ENCODE assay signal across 8 mouse cellular contexts in genomic region chr5:43355026-43355580, GRCm38 (mm10).
A peak's percentile ranks its signal among the peaks of the same experiment; 100 is the strongest.
DNase-seq lines count a peak whose midpoint lies in the region; ATAC-seq and TF ChIP-seq lines count a peak whose summit lies in the region.

No protein-coding gene starts in this region.

- no peak for TF ChIP-seq CTCF in brain, embryonic 14.5 days (IDR thresholded peaks at IDR 0.05; ENCODE audit: borderline replicate concordance, extremely low read depth, insufficient read depth, insufficient read length)

- DNase-seq in CD4-positive, CD25-positive, alpha-beta regulatory T cell, adult 2 months (ENCODE audit: low read depth, low spot score) = peak; percentile 72
- DNase-seq in brain, embryonic 14.5 days (ENCODE audit: low read depth) = peak; percentile 95
- peak; percentile 90 for DNase-seq in forebrain, embryonic 10.5 days (ENCODE audit: extremely low spot score, low spot score)
- DNase-seq in kidney, postnatal 14 days = peak; percentile 92
- peak; percentile 81 for DNase-seq in liver, embryonic 13.5 days
- peak; percentile 32 to 39 for DNase-seq in natural killer cell, adult 2 months (ENCODE audit: low spot score in 2 of 2)

- no peaks in the 10 kb centered on the region for H3K9me3 ChIP-seq in forebrain, embryonic 10.5 days
- no peaks in the 10 kb centered on the region for H3K9me3 ChIP-seq in heart, embryonic 15.5 days (replicated peaks)
- no peaks in the 10 kb centered on the region for H3K9me3 ChIP-seq in liver, embryonic 13.5 days (replicated peaks)
- no peaks in the 10 kb centered on the region for H3K9me3 ChIP-seq in stomach, embryonic 15.5 days

- WGBS in forebrain, embryonic 10.5 days = 2% methylated on average over 12 of the region's 12 CpGs
- WGBS in heart, embryonic 15.5 days = 0% methylated on average over 12 of the region's 12 CpGs
- WGBS in liver, embryonic 13.5 days (ENCODE audit: insufficient replicate concordance) = 1% methylated on average over 12 of the region's 12 CpGs
- WGBS in stomach, embryonic 15.5 days = under 1% methylated on average over 12 of the region's 12 CpGs

- 0 out of 2 replicates have a peak, but pooled peaks have one; percentile 7 for TF ChIP-seq POLR2A in brain, embryonic 14.5 days (IDR thresholded peaks at IDR 0.05; ENCODE audit: borderline replicate concordance, extremely low read depth, insufficient read depth, insufficient read length, poor library complexity, severe bottlenecking)

- no peaks in the 10 kb centered on the region for H3K36me3 ChIP-seq in forebrain, embryonic 10.5 days (replicated peaks)
- H3K36me3 ChIP-seq in heart, embryonic 15.5 days = no peaks in the 10 kb centered on the region
- H3K36me3 ChIP-seq in liver, embryonic 13.5 days = no peaks in the 10 kb centered on the region
- no peaks in the 10 kb centered on the region for H3K36me3 ChIP-seq in stomach, embryonic 15.5 days

- no peaks in the 10 kb centered on the region for H3K27me3 ChIP-seq in forebrain, embryonic 10.5 days (ENCODE audit: poor library complexity, severe bottlenecking)
- no peaks in the 10 kb centered on the region for H3K27me3 ChIP-seq in heart, embryonic 15.5 days
- no peaks in the 10 kb centered on the region for H3K27me3 ChIP-seq in liver, embryonic 13.5 days
- no peaks in the 10 kb centered on the region for H3K27me3 ChIP-seq in stomach, embryonic 15.5 days (replicated peaks)

- H3K27ac ChIP-seq in forebrain, embryonic 10.5 days = peak overlapping the region; percentile 84
- peak overlapping the region; percentile 94 for H3K27ac ChIP-seq in heart, embryonic 15.5 days
- H3K27ac ChIP-seq in liver, embryonic 13.5 days = peak overlapping the region; percentile 15
- H3K27ac ChIP-seq in stomach, embryonic 15.5 days = peak overlapping the region; percentile 71

- H3K4me3 ChIP-seq in forebrain, embryonic 10.5 days = peak overlapping the region; percentile 52
- peak overlapping the region; percentile 50 for H3K4me3 ChIP-seq in heart, embryonic 15.5 days
- H3K4me3 ChIP-seq in liver, embryonic 13.5 days (replicated peaks) = peak overlapping the region; percentile 55
- peak overlapping the region; percentile 40 for H3K4me3 ChIP-seq in stomach, embryonic 15.5 days (replicated peaks)

- H3K4me2 ChIP-seq in heart, embryonic 15.5 days = peak overlapping the region; percentile 69
- peak overlapping the region; percentile 77 for H3K4me2 ChIP-seq in liver, embryonic 13.5 days
- H3K4me2 ChIP-seq in stomach, embryonic 15.5 days = peak overlapping the region; percentile 66

- H3K9ac ChIP-seq in heart, embryonic 15.5 days = peak overlapping the region; percentile 47
- H3K9ac ChIP-seq in liver, embryonic 13.5 days = peak overlapping the region; percentile 68
- H3K9ac ChIP-seq in stomach, embryonic 15.5 days = no peak overlapping the region

- peak; percentile 96 for ATAC-seq in heart, embryonic 15.5 days (replicated peaks; ENCODE audit: insufficient number of reproducible peaks, insufficient read depth, low FRiP score, low read depth)
- ATAC-seq in liver, embryonic 13.5 days (ENCODE audit: low read depth) = peak; percentile 96
- peak; percentile 94 for ATAC-seq in stomach, embryonic 15.5 days (ENCODE audit: insufficient read depth, low FRiP score, low read depth)

- peaks cover 23% of the 10 kb centered on the region for H3K4me1 ChIP-seq in forebrain, embryonic 10.5 days
- peaks cover 26% of the 10 kb centered on the region for H3K4me1 ChIP-seq in heart, embryonic 15.5 days (replicated peaks)
- H3K4me1 ChIP-seq in liver, embryonic 13.5 days (replicated peaks) = peaks cover 27% of the 10 kb centered on the region
- peaks cover 6% of the 10 kb centered on the region for H3K4me1 ChIP-seq in stomach, embryonic 15.5 days

Comparison
In these comparisons a context has a peak if more than half of its experiments do, and no peak if none do; other contexts are left out.
1. Peak in every context shown above with its lines: DNase-seq, ATAC-seq, H3K4me3 ChIP-seq and H3K27ac ChIP-seq.
2. DNase-seq: peak in every context shown above with its lines; median percentile 95 in brain, embryonic 14.5 days; 92 in kidney, postnatal 14 days; 90 in forebrain, embryonic 10.5 days; 81 in liver, embryonic 13.5 days; 72 in CD4-positive, CD25-positive, alpha-beta regulatory T cell, adult 2 months; 36 in natural killer cell, adult 2 months.
3. H3K27ac ChIP-seq: peak in every context shown above with its lines; median percentile 94 in heart, embryonic 15.5 days; 84 in forebrain, embryonic 10.5 days; 71 in stomach, embryonic 15.5 days; 15 in liver, embryonic 13.5 days.